Mouse (Mus musculus) MEL (cell line): ENCODE results near the gene Ccl20. TPM values are rescaled to one million over a fixed set of nuclear protein-coding genes. Genes with fewer than 3 reads are reported as not detected.
A peak's percentile ranks its signal among the peaks of the same experiment; 100 is the strongest.

Experiments
- DNase-seq: peaks from one replicate; pipeline ENCODE4 v3.0.0; 2011; ENCODE audit warnings: low read depth, low spot score
- H3K27ac ChIP-seq: 2 replicates; pipeline ENCODE4 v1.5.1; 2012; ENCODE audit warnings: low read depth, mild to moderate bottlenecking, control low read depth, low read length, moderate library complexity; ENCODE audit not compliant: control insufficient read depth
- H3K27me3 ChIP-seq, 2 experiments: fragments of 150-350 bp in 1 of 2; sonication (generic) in 1 of 2; 2 replicates each; pipeline ENCODE4 v1.6.1; 2012; ENCODE audit warnings: low read length in 2 of 2, mild to moderate bottlenecking in 2 of 2, improper control_type of control experiment in 1 of 2, moderate library complexity in 1 of 2; ENCODE audit not compliant: insufficient read depth in 2 of 2, control insufficient read depth in 1 of 2
- H3K36me3 ChIP-seq, 2 experiments: 2 replicates each; pipeline ENCODE4 v1.6.1; 2012 to 2014; ENCODE audit warnings: low read length in 2 of 2, improper control_type of control experiment in 1 of 2, inconsistent platforms in 1 of 2, mild to moderate bottlenecking in 1 of 2; ENCODE audit not compliant: insufficient read depth in 2 of 2, control insufficient read depth in 1 of 2
- H3K4me1 ChIP-seq, 2 experiments: fragments of 150-350 bp in 1 of 2; sonication (generic) in 1 of 2; 2 replicates each; pipeline ENCODE4 v1.6.1; 2012; ENCODE audit warnings: low read length in 2 of 2, improper control_type of control experiment in 1 of 2, mild to moderate bottlenecking in 1 of 2; ENCODE audit not compliant: insufficient read depth in 2 of 2, control insufficient read depth in 1 of 2
- H3K4me3 ChIP-seq, 2 experiments: fragments of 150-350 bp in 1 of 2; sonication (generic) in 1 of 2; 2 replicates each; pipeline ENCODE4 v1.5.1; 2012; ENCODE audit warnings: low read depth in 2 of 2, low read length in 2 of 2, mild to moderate bottlenecking in 2 of 2, moderate library complexity in 2 of 2, control low read depth in 1 of 2, improper control_type of control experiment in 1 of 2; ENCODE audit not compliant: control insufficient read depth in 1 of 2, insufficient read depth in 1 of 2
- H3K79me2 ChIP-seq: 2 replicates; pipeline ENCODE4 v1.6.1; 2012; ENCODE audit warnings: mild to moderate bottlenecking, low read length, moderate library complexity; ENCODE audit not compliant: control insufficient read depth, poor library complexity, insufficient read depth
- H3K9ac ChIP-seq: 2 replicates; pipeline ENCODE4 v1.6.1; 2012; ENCODE audit warnings: low read depth, mild to moderate bottlenecking, control low read depth, low read length, moderate library complexity; ENCODE audit not compliant: control insufficient read depth, poor library complexity, severe bottlenecking
- H3K9me3 ChIP-seq: fragments of 150-350 bp; sonication (generic); replicated peaks from 2 replicates; pipeline ENCODE4 v1.6.1; 2012; ENCODE audit warnings: mild to moderate bottlenecking, low read length, improper control_type of control experiment, moderate library complexity; ENCODE audit not compliant: insufficient read depth
- BHLHE40 ChIP-seq: IDR thresholded peaks from 2 replicates; pipeline ENCODE4 v1.6.1; 2012; ENCODE audit warnings: low read depth, mild to moderate bottlenecking, inconsistent platforms, low read length, improper control_type of control experiment, borderline replicate concordance
- CHD1 ChIP-seq: IDR thresholded peaks from 2 replicates; pipeline ENCODE4 v1.6.1; 2012; ENCODE audit warnings: low read depth, mild to moderate bottlenecking, inconsistent platforms, low read length, improper control_type of control experiment
- CHD2 ChIP-seq: IDR thresholded peaks from 2 replicates; pipeline ENCODE4 v1.6.1; 2011; ENCODE audit warnings: low read length, improper control_type of control experiment
- CTCF ChIP-seq, 3 experiments: IDR thresholded peaks in 2 of 3; conservative IDR thresholded peaks in 1 of 3; 2 replicates each; pipeline ENCODE4 v1.5.1; 2011 to 2012; ENCODE audit warnings: low read length in 3 of 3, low read depth in 2 of 3, mild to moderate bottlenecking in 2 of 3, improper control_type of control experiment in 1 of 3, inconsistent platforms in 1 of 3, mixed read lengths in 1 of 3, moderate library complexity in 1 of 3; ENCODE audit not compliant: control insufficient read depth in 1 of 3, insufficient read depth in 1 of 3, poor library complexity in 1 of 3, severe bottlenecking in 1 of 3
- E2F4 ChIP-seq: IDR thresholded peaks from 2 replicates; pipeline ENCODE4 v1.6.1; 2011; ENCODE audit warnings: low read depth, low read length, improper control_type of control experiment, borderline replicate concordance
- GABPA ChIP-seq: IDR thresholded peaks from 2 replicates; pipeline ENCODE4 v1.6.1; 2012; ENCODE audit warnings: low read depth, mild to moderate bottlenecking, inconsistent platforms, low read length, improper control_type of control experiment, moderate library complexity
- GATA1 ChIP-seq: IDR thresholded peaks from 2 replicates; pipeline ENCODE4 v1.6.1; 2011; ENCODE audit warnings: low read depth, low read length, improper control_type of control experiment
- HCFC1 ChIP-seq: IDR thresholded peaks from 2 replicates; pipeline ENCODE4 v1.6.1; 2012; ENCODE audit warnings: low read depth, mild to moderate bottlenecking, inconsistent platforms, low read length, improper control_type of control experiment, moderate library complexity
- MAX ChIP-seq: IDR thresholded peaks from 2 replicates; pipeline ENCODE4 v1.6.1; 2011; ENCODE audit warnings: low read length, improper control_type of control experiment
- MAZ ChIP-seq: IDR thresholded peaks from 2 replicates; pipeline ENCODE4 v1.6.1; 2012; ENCODE audit warnings: low read depth, mild to moderate bottlenecking, inconsistent platforms, low read length, improper control_type of control experiment
- MEF2A ChIP-seq: IDR thresholded peaks from 2 replicates; pipeline ENCODE4 v1.6.1; 2014; ENCODE audit warnings: low read depth, mild to moderate bottlenecking, inconsistent platforms, low read length, improper control_type of control experiment; ENCODE audit not compliant: poor library complexity, insufficient replicate concordance, severe bottlenecking; ENCODE audit errors: extremely low read depth
- MYB ChIP-seq: IDR thresholded peaks from 2 replicates; pipeline ENCODE4 v1.6.1; 2011; ENCODE audit warnings: mild to moderate bottlenecking, low read depth, low read length, improper control_type of control experiment
- MYC ChIP-seq: IDR thresholded peaks from 2 replicates; pipeline ENCODE4 v1.6.1; 2011; ENCODE audit warnings: low read depth, mild to moderate bottlenecking, low read length, improper control_type of control experiment, moderate library complexity
- POLR2A ChIP-seq, 2 experiments: IDR thresholded peaks; 2 replicates each; pipeline ENCODE4 v1.6.1; 2011 to 2012; ENCODE audit warnings: low read length in 2 of 2, mild to moderate bottlenecking in 2 of 2, control low read depth in 1 of 2, improper control_type of control experiment in 1 of 2, low read depth in 1 of 2, moderate library complexity in 1 of 2; ENCODE audit not compliant: control insufficient read depth in 1 of 2, insufficient read depth in 1 of 2, poor library complexity in 1 of 2
- POLR2AphosphoS5 ChIP-seq: IDR thresholded peaks from 2 replicates; pipeline ENCODE4 v1.6.1; 2012; ENCODE audit warnings: low read depth, borderline replicate concordance, mild to moderate bottlenecking, inconsistent platforms, low read length, moderate library complexity, mixed read lengths
- SMC3 ChIP-seq: IDR thresholded peaks from 2 replicates; pipeline ENCODE4 v1.6.1; 2011; ENCODE audit warnings: low read depth, low read length, improper control_type of control experiment
- TAL1 ChIP-seq: IDR thresholded peaks from 2 replicates; pipeline ENCODE4 v1.6.1; 2012; ENCODE audit warnings: mild to moderate bottlenecking, inconsistent platforms, low read length, moderate library complexity, mixed read lengths
- TBP ChIP-seq: IDR thresholded peaks from 2 replicates; pipeline ENCODE4 v1.8.0; 2011; ENCODE audit warnings: low read depth, low read length, improper control_type of control experiment
- USF2 ChIP-seq, 2 experiments: IDR thresholded peaks; 2 replicates each; pipeline ENCODE4 v1.6.1; 2011 to 2012; ENCODE audit warnings: improper control_type of control experiment in 2 of 2, low read length in 2 of 2, borderline replicate concordance in 1 of 2, inconsistent platforms in 1 of 2, low read depth in 1 of 2, mild to moderate bottlenecking in 1 of 2; ENCODE audit not compliant: insufficient read depth in 1 of 2
- ZC3H11A ChIP-seq: IDR thresholded peaks from 2 replicates; pipeline ENCODE4 v1.6.1; 2012; ENCODE audit warnings: low read depth, mild to moderate bottlenecking, inconsistent platforms, low read length, improper control_type of control experiment
- polyA plus RNA-seq, 2 experiments: library from polyadenylated mRNA; stranded (reverse) in 1 of 2; unstranded in 1 of 2; fragments of >175 nt in 1 of 2; fragments of >200 nt in 1 of 2; gene quantifications; 2 replicates each; pipeline versions ENCODE4 v1.2.1 to v1.2.4; 2012; ENCODE audit warnings: low replicate concordance in 2 of 2, low read depth in 1 of 2; ENCODE audit not compliant: insufficient read length in 2 of 2, insufficient read depth in 1 of 2, missing spikeins in 1 of 2
- total RNA-seq: library from RNA; depleted of rRNA; stranded (reverse); fragments of 300-350 nt; gene quantifications from 2 replicates; pipeline ENCODE4 v1.2.3, GENCODE M21; 2012

Gene Ccl20
- total and polyA plus RNA-seq, 3 experiments, result not detected

- TF ChIP-seq CTCF (IDR thresholded peaks at IDR 0.05 in 2 of 3, conservative IDR thresholded peaks at IDR 0.05 in 1 of 3; ENCODE audit: control insufficient read depth in 1 of 3, insufficient read depth in 1 of 3, low read depth in 2 of 3, low read length in 3 of 3, poor library complexity in 1 of 3, severe bottlenecking in 1 of 3) (0 out of 6 replicates have a peak, but pooled peaks of 1 of the 3 experiments have one; percentile 6), SMC3 (no peak)
- no peaks in the 10 kb centered on the region for H3K79me2 ChIP-seq
- no peak overlapping the region for H3K27ac ChIP-seq
- no peaks in the 10 kb centered on the region for H3K36me3 ChIP-seq
- H3K4me1 ChIP-seq, result no peaks in the 10 kb centered on the region
- H3K27me3 ChIP-seq, result no peaks in the 10 kb centered on the region
- H3K9ac ChIP-seq, result no peak overlapping the region
- DNase-seq, result no peak
- no peaks in the 10 kb centered on the region for H3K9me3 ChIP-seq
- H3K4me3 ChIP-seq, result no peak overlapping the region
Measured at GRCm38 (mm10) chr1:83138721-83139120, 22.2 kb downstream of the Ccl20 start.

- DNase-seq, result no peak
- Histone ChIP-seq H3K9ac (no peak overlapping the region), H3K9me3 (no peaks in the 10 kb centered on the region), H3K4me3 (no peak overlapping the region), H3K27me3 (no peaks in the 10 kb centered on the region), H3K79me2 (no peaks in the 10 kb centered on the region), H3K36me3 (no peaks in the 10 kb centered on the region), H3K27ac (no peak overlapping the region), H3K4me1 (no peaks in the 10 kb centered on the region)
- TF ChIP-seq BHLHE40 (no peak), E2F4 (no peak), MAZ (no peak), GATA1 (no peak), MEF2A (no peak), POLR2A (IDR thresholded peaks at IDR 0.05; ENCODE audit: control insufficient read depth in 1 of 2, insufficient read depth in 1 of 2, low read depth in 1 of 2, low read length in 2 of 2, poor library complexity in 1 of 2) (no peak), MYB (no peak), USF2 (IDR thresholded peaks at IDR 0.05; ENCODE audit: borderline replicate concordance in 1 of 2, insufficient read depth in 1 of 2, low read depth in 1 of 2, low read length in 2 of 2) (no peak), CHD1 (no peak), MYC (no peak), MAX (no peak), TBP (no peak), ZC3H11A (no peak), HCFC1 (no peak), POLR2AphosphoS5 (no peak), CHD2 (no peak), GABPA (no peak), SMC3 (no peak), TAL1 (no peak)
Measured at GRCm38 (mm10) chr1:83141510-83141909, 24.9 kb downstream of the Ccl20 start.
